Mouse (Mus musculus) spleen, embryonic (tissue): ENCODE measurements around the gene Crkl.

Source experiments
- CTCF ChIA-PET: fragments of 350-600 bp; sonication (Branson Sonifier 250); formaldehyde crosslinking; loops from one replicate; lab custom pipeline; 2022; lab: Charles Lee

Crkl gene

DNA sequence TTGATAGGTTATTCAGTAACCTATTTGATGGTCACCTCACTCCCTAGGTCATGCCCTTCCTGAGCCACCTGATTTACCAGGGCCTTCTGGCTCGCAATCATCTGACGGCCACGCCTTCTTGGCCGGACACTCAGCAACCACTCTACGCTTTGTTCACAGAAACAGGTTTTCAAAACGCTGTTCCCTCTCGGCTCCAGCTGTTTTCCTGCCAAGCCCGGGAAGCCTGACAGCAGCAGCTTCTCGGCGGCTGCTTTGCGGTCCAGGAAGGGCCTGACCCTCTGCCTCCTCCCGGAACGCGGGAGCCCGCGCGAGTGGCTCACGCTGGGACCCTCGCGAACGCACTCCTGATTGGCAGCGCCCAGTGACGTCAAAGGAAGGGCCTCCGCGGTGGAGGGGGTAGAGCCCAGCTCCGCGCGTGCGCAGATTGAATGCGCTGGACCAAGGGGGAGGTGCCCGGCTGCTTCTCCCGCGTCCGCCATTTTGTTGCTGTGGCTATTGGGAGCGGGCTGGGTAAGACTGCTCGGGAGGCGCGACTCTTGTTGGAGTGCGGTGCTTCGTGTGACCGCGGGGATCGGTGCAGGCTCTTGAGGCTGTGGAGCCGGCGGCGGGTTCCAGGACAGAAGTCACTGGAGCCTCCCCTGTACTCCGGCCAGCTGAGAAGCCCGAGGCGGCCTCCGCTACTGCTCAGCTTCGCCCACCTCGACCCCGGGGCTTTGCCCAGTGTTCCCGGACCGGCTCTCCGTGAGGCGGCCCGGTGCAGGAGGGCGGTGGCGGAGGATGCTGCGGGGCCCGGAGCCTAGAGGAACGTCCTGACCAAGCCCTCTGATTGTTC lies at the start of gene Crkl:
Crkl (plus strand) TSS at position 447 of the 832 bp plus-strand sequence.
- CTCF ChIA-PET, result interaction anchor here (1.1 kb wide), 1 partner anchor 45 kb away, joined by 4 read pairs; the partner anchor contains the start of gene Pi4ka

DNA sequence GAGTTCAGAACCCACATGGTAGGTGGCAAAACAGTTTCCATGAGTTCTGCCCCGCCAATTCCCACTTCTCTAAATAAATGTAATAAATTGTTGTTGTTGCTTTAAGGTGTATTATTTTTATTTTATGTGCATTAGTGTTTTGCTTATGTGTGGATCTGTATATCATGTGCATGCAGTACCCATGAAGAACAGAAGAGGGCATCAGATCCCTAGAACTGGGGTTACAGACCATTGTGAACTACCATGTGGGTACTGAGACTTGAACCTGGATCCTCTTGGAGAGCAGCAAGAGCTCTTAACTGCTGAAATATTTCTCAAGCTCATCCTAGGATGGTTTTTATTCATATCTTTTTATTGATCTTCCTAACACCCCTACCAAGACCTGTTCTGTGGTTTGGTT lies 48.9 kb upstream of the Crkl start:
- CTCF ChIA-PET, result interaction anchor here (0.5 to 0.8 kb wide), 2 partner anchors 29 to 46 kb away, joined by 3 read pairs; no protein-coding TSS in a partner anchor

DNA sequence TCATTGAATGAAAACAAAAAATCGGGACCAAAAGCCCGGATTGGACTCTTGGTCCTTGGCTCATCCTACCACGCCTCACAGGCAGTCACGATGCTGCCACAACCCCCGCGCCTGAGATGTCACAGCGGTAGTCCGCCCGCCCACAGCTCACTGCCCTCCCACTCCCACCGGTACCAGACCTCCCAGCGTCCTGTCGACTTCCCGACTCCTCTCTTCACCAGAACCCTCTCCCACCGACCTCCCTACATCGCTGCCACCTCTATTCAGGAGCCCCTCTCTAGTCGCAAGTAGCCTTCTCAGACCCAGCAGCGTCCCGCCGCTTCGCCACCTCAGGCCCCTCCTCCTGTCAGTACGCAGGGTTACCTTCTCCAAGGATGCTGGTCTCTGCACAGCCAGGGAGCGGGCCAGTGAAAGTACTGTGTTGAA lies 46.5 kb upstream of the Crkl start:
- CTCF ChIA-PET, result no interaction called here

DNA sequence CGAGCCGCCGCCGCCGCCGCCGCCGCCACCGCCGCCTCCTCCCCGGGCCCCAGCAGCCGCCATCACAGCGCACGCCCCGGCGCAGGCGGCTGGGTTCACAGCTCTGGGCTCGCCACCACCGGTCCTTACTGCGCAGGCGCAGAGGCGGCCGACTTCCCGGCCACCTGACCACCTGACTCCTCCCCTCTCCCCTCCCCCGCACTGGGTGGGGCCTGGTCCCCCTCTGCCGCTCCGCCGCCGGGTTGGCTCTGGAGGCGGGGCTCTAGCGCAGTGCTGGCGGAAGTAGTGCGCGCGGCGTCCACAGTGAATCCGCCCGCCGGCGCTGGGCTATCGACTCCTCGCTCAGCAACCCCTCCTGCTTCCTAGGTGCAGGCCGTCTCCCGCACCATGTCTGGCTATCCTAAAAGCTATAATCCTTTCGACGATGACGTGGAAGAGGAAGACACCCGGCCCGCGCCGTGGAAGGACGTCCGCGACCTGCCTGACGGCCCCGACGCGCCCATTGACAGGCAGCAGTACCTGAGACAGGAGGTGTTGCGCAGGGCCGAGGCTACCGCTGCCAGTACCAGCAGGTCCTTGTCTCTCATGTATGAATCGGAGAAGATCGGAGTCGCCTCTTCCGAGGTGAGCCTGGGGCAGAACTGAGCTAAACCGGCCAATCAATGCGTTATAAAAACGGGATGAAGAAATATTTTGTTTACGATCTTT lies 45.9 kb upstream of the Crkl start, which contains the start of the genes Snap29 and Pi4ka:
Snap29 (plus strand) TSS at position 251 of the 708 bp plus-strand sequence.
Pi4ka (minus strand) TSS at position 579 of the 708 bp plus-strand sequence.
- CTCF ChIA-PET, result interaction anchor here (0.7 kb wide), 1 partner anchor 46 kb away, joined by 4 read pairs; the partner anchor contains the start of gene Crkl

DNA sequence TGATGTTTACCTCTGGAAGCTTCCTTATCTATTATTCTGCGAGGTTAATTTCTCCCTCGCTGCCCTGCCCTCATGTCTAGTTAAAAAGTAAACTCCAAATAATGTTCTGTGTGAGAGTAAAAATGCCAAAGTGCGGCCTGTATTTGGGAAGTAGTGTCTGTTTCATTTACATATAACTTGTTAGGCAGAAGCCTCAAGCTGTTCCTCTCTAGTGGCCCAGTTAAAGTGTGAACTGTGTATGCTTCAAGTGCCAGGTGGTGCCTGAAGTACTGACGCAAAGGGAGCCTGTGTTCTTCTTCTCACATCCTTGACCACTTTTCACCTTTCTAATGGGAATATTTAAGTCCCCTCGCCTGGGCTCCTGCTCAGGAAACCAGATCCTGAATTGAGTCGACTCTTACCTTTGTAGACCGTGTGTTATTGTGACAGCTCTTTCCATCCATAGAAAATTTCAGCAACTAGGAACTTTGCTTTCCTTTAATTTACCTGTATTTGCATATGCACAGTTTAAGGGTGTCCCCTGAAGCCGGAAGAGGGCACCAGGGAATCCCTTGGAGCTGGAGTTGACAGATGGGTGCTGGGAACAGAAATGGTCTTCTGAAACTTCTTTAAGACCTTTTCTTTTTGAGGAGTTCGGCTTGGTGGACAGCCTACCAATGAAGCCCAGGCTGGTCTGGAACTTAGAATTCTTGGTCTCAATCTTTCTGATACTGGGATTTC lies 45.1 kb upstream of the Crkl start:
- CTCF ChIA-PET, result interaction anchor here (0.7 kb wide), 1 partner anchor 45 kb away, joined by 4 read pairs; the partner anchor contains the start of gene Crkl

DNA sequence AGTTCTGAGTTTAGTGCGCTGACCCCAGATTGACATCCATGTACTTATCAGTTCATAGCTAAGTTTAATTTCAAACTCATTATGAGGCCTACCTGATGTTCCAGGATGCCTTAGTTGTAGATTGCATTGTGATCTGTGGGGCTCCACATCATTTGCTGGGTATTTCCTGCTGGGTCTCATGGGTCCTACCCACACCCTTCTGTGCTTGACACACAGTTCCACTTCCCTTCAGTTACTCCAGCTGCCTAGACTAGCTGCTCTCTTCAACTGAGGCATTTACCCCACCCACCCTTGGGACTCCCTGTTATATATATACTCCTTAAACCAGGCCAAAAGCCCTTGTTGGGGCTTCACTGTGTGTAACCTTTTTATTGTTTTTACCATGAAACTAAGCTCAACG lies 42.7 kb upstream of the Crkl start:
- CTCF ChIA-PET, result no interaction called here

DNA sequence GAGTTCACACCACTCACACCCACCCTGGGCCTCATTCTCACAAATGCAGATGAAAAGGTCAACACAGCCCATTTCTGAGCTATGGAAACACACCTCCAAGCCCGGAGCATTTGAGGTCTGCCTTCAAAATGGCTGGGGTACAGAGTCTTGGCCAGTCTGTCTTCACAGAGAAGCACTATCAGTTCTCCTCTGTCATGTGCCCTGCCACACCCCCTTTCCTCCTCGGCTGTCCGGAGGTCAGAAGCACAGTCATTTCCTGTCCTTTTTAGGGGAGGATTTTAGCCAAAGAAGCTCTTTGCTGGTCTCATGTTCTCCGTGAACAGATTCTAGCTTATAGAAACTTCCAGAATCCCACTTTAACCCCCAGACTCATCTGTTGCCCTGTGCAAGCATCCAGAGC lies 41.6 kb upstream of the Crkl start:
- CTCF ChIA-PET, result interaction anchor here (0.6 kb wide), 1 partner anchor 16 kb away, joined by 7 read pairs; no protein-coding TSS in a partner anchor

DNA sequence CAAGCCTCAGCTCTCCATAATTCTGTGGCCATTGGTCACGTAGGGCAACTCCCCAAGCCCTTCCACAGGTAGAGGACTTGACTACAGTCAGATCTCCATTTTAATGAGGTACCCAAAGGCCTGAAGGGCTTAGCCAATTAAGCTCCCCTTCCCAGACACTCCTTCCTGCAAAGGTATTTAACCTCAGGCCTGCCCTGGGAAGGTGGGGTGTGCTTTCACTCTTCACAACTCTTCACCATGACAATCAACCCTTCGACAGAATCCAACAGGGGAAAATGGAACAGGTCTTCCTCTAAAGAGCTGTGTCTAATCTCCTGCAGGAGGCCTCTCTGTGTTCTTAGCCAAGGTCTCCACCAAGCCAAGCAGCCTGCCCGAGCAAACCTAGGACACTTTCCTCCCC lies 28.8 kb upstream of the Crkl start:
- CTCF ChIA-PET, result no interaction called here

DNA sequence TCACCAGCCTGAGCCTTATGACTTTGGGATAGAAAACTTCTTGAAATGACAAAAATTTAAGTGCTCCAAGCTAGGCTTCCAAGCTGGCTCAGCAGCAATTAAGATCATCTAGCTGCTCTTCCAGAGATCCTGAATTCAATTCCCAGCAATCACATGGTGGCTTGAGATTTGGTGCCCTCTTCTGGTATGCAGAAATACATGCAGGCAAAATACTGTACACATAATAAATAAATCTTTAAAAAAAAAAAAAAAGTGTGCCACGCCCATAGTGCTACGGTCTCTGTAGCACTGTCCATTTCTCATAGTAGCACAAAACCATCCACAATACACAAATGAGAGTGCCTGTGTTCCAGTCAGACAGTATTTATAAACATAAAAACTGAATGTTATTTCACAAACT lies 19.2 kb upstream of the Crkl start:
- CTCF ChIA-PET, result interaction anchor here (0.7 to 1.0 kb wide), 3 partner anchors 14 to 1579 kb away, joined by 3 to 8 read pairs (median 6); no protein-coding TSS in a partner anchor

DNA sequence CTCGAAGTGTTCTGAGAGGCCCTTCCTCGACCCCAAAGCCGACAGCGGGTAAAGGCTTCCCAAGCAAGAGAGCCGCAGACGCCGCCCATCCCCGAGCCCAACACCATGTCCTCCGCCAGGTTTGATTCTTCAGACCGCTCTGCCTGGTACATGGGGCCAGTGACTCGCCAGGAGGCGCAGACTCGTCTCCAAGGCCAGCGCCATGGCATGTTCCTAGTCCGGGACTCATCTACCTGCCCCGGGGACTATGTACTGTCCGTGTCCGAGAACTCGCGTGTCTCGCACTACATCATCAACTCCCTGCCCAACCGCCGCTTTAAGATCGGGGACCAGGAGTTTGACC lies 557 bp downstream of the Crkl start:
- CTCF ChIA-PET, result interaction anchor here (1.1 kb wide), 1 partner anchor 46 kb away, joined by 4 read pairs; the partner anchor contains the start of gene Pi4ka

DNA sequence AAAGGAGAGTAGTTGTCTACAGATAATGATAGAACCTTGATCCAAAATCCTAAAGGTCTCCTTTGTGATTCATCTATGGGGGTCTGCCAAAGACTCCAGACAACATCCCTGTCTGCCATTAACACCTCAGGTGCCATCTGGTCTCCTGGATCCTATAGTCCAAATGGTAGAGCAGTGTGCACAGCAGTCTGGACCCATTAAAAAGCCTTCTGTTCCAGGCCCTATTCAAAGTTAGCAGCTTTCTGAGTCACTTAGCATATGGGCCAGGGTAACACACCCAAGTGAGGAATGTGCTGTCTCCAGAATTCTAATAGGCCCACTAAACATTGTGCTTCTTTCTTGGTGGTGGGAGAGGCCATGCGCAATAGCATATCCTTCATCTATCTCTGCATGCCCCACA lies 5.1 kb downstream of the Crkl start:
- CTCF ChIA-PET, result no interaction called here

DNA sequence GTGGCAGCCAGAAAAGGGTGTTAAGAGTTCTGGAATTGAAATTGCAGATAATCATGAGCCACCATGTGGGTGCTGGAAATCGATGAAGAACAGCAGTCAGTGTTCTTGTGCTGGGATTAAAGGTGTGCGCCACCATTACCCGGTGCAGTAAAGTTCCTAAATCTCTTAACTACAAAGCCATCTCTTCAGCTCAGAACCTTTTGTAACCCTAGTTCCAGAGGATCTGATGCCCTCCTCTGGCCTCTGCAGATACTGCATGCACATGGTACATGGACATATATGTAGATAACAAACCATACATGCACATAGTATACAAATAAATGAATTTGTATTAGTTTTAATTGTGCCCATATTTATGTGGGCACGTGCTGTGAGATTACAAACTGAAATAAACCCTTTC lies 8.5 kb downstream of the Crkl start:
- CTCF ChIA-PET, result no interaction called here

DNA sequence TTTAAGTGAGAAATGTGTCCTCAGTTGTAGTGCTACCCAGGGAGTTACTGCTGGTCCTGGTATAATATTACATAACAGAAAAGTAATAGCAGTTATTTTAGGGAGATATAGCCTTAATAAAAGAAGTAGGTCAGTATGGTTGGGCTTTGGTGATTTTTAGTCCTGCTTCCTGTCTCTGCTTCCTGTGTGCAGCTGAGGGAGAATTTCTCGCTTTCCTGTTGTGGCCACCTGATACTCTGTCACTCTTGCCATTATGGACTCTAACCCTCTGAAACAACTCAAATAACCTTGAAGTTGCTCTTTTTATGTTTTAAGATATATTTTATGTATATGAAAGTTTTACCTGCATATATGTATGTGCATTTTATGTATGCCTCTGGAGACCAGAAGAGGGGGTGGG lies 9.8 kb downstream of the Crkl start:
- CTCF ChIA-PET, result no interaction called here

DNA sequence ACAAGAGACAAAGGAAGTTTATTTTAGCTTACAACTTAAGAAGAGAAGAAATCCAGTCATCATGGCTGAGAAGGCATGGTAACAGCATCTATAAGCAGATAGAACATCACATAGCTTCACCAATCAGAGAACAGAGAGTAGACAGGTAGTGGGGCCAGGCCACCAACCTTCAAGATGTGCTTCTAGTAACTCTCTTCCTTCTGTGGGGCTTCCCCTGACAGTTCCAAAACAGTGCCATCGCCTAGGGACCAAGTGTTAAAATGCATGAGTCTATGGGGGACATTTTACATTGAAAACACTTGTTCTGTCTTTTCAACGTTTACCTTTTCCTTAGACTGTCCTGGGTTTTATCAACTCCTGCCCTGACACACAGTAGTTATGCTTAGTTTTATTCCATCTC lies 11.4 kb downstream of the Crkl start:
- CTCF ChIA-PET, result no interaction called here

DNA sequence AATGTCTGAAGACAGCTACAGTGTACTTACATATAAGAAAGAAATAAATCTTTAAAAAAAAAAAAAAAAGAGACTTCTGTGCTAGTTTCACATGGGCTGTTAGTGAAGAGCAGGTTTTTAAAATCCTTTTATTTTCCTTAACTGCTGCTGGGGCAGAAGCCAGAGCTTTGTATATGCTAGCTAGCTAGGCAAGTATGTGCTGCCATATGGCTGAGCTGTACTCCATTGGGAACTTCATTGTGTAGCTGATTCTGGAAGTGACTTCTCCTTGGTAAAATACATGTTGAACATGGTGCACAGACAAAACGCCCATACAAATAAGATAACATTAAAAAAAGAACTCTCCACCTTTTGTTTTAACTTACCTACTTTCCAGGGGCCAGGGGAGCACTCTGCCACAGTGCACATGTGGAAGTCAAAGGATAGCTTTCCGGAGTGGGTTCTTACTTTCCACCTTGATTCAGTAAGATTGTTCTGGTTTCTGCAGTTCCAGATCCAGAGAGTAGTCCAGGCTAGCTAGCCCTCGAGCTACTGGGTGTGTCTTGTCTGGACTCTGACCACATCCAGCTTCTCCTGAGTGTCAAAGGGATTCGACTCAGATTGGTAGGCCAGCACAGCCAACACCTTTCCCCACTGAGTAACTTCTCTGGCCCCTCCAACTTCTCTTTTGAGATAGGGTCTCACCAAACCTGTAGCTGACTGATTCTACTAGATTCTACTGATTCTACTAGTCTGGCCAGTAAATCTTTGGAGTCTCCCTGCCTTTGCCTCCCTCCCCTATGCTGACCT lies 15.3 kb downstream of the Crkl start:
- CTCF ChIA-PET, result no interaction called here

DNA sequence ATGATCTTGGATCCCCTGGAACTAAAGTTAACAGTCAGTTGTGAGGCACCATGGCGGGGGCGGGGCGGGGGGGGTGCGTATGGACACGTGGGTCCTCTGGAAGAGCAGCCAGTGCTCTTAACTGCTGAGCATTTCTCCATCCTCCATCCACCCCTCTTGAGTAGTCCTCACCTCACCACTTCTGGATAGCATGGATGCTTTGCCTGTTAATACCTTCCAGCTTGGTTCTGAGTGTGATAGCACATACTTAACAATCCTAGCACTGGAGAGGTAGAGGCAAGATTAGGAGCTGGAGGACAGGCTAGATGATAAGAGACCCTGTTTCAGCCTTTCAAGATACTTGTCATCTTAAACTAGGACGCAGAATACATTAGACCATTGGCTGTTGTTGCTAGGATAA lies 20.7 kb downstream of the Crkl start:
- CTCF ChIA-PET, result interaction anchor here (0.6 kb wide), 2 partner anchors 144 to 350 kb away, joined by 8 to 10 read pairs; no protein-coding TSS in a partner anchor

DNA sequence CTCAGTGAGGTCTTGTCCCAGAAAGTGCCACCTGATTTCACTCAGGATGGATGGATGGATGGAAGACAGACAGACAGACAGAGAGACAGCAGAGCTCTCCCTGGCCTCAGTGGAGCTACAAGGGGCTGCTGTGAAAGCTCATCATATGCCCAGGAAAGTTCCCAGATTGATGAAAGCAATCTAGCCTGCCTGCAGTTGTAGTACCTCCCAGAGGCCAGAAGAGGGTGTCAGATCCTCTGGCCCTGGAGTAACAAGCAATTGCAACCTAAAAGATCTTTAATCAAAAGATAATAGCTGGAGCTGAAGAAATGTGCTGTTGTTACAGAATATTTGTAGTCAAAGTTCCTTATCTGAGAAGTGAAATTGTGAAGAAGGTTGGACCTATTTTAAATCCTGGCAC lies 22.3 kb downstream of the Crkl start:
- CTCF ChIA-PET, result interaction anchor here (1.1 kb wide), 1 partner anchor 10 kb away, joined by 3 read pairs; no protein-coding TSS in a partner anchor

DNA sequence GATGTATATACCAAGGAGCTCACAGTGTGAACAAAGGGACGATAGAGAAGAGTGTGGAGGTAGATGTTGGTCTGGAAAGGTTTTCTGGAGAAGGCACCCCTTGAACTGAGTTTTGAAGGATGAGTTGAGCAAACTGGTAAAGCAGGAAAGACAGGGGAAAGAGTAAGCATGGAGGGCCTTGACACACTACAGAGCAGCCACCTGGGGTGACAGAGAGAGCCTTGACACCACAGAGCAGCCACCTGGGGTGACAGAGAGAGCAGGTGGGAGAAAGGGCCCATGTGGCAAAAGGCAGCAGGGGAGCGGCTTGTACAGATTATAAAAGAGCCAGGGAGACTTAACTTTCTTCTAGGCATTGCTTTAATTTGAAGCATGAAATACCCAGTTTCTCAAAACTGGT lies 23.0 kb downstream of the Crkl start:
- CTCF ChIA-PET, result interaction anchor here (1.1 kb wide), 1 partner anchor 11 kb away, joined by 3 read pairs; no protein-coding TSS in a partner anchor

DNA sequence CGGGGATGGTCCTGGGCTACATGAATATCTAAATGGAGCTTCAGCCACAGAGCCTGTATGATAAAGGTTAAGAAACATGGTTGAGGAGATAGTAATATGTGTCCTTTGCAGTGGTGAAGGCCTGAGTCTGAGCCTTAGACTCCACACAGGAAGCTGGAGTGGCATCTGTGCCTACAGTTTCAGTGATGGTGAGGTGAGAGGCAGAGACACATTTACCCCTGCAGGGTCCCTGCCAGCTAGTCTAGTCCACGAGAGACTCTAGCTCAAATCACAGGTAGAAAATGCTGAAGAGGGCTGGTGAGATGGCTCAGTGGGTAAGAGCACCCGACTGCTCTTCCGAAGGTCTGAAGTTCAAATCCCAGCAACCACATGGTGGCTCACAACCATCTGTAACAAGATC lies 23.5 kb downstream of the Crkl start:
- CTCF ChIA-PET, result no interaction called here

DNA sequence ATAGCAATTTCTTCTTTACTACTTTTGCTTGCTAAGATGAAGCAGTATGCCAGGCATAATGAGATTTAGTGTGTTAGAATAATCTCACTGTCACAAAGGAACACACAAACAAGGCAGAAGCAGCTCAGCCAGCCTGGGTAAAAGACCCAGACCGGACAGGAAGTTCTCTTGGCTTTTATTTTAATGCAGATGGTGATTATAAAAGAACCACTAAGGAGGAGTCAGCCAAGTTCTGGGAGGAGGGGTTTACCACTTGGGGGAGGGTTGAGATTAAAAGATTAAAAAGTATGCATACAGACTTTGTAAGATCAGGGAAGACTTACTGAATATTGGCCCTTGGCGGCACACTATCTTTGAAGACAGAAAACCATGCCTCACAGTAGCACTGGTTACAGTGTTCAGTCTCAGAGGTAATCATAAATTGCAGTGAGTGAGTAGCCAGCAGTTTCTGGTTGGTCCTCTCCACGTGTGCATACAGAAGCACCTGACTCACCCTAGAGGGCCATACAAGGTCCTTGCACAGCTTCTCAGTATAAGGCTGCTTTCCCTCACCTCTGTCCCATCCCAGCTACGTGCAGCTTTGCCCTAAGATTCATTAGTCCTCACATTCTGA lies 26.6 kb downstream of the Crkl start:
- CTCF ChIA-PET, result no interaction called here
